Mouse (Mus musculus): ENCODE data around the gene Kif3b. TPM values are rescaled to one million over a fixed set of nuclear protein-coding genes. Genes with fewer than 3 reads are reported as not detected.

Gene Kif3b
- polyA plus RNA-seq (2015; fragmentation: Nextera tagmentation; extraction: Ambion mirVana), result 1.9 and 2.1 TPM in 2 replicates

GRCm38 (mm10) chr2:153290938-153291928 is at the start of gene Kif3b:
TSS of gene Kif3b (plus strand) at chr2:153291413.
- peak within 1 kb of the TSS; percentile 92 for H3K4me2 ChIP-seq (ENCODE audit: low read depth, low read length)
- no peaks in the 10 kb centered on the region for H3K27me3 ChIP-seq (ENCODE audit: control insufficient read depth, insufficient read depth, low read depth, low read length)
- peak within 1 kb of the TSS; percentile 84 for H3K4me3 ChIP-seq (ENCODE audit: low read depth, low read length)
- H3K36me3 ChIP-seq (ENCODE audit: control insufficient read depth, insufficient read depth), result no peaks in the 10 kb centered on the region
- no peak within 1 kb of the TSS; the same call in 1 of the 2 replicates for H3K27ac ChIP-seq (ENCODE audit: low read length)
- ATAC-seq (ENCODE audit: low read depth), result peak; percentile 86
- peak within 1 kb of the TSS; percentile 81 for H3K9ac ChIP-seq (ENCODE audit: low read depth, low read length)
- peaks cover 16% of the 10 kb centered on the region for H3K4me1 ChIP-seq (ENCODE audit: control insufficient read depth, low read depth, low read length)
- no peaks in the 10 kb centered on the region for H3K9me3 ChIP-seq (replicated peaks; ENCODE audit: control insufficient read depth, low read length)
- under 1% methylated on average over 63 of the region's 63 CpGs for WGBS (ENCODE audit: insufficient replicate concordance)

GRCm38 (mm10) chr2:153242156-153242555 is 49.1 kb upstream of the Kif3b start:
- Histone ChIP-seq H3K4me3 (ENCODE audit: low read depth, low read length) (peak overlapping the region; percentile 88), H3K36me3 (ENCODE audit: control insufficient read depth, insufficient read depth) (peaks cover 8% of the 10 kb centered on the region; the same call in 1 of the 2 replicates), H3K4me2 (ENCODE audit: low read depth, low read length) (peak overlapping the region; percentile 85), H3K4me1 (ENCODE audit: control insufficient read depth, low read depth, low read length) (peaks cover 33% of the 10 kb centered on the region), H3K27me3 (ENCODE audit: control insufficient read depth, insufficient read depth, low read depth, low read length) (no peaks in the 10 kb centered on the region), H3K9ac (ENCODE audit: low read depth, low read length) (peak overlapping the region; percentile 88), H3K27ac (ENCODE audit: low read length) (peak overlapping the region; percentile 90), H3K9me3 (replicated peaks; ENCODE audit: control insufficient read depth, low read length) (no peaks in the 10 kb centered on the region)
- WGBS (ENCODE audit: insufficient replicate concordance), result 47% methylated on average over 6 of the region's 6 CpGs
- no peak for ATAC-seq (ENCODE audit: low read depth)

- Histone ChIP-seq H3K4me1 (ENCODE audit: control insufficient read depth, low read depth, low read length) (no peaks in the 10 kb centered on the region), H3K27ac (ENCODE audit: low read length) (no peak overlapping the region), H3K9me3 (replicated peaks; ENCODE audit: control insufficient read depth, low read length) (no peaks in the 10 kb centered on the region), H3K4me3 (ENCODE audit: low read depth, low read length) (no peak overlapping the region), H3K36me3 (ENCODE audit: control insufficient read depth, insufficient read depth) (peaks cover 11% of the 10 kb centered on the region), H3K4me2 (ENCODE audit: low read depth, low read length) (no peak overlapping the region), H3K9ac (ENCODE audit: low read depth, low read length) (no peak overlapping the region), H3K27me3 (ENCODE audit: control insufficient read depth, insufficient read depth, low read depth, low read length) (no peaks in the 10 kb centered on the region)
- 70% methylated on average over 5 of the region's 5 CpGs for WGBS (ENCODE audit: insufficient replicate concordance)
- no peak for ATAC-seq (ENCODE audit: low read depth)
Observed at GRCm38 (mm10) chr2:153249751-153250150, 41.5 kb upstream of the Kif3b start.

GRCm38 (mm10) chr2:153256604-153257003 is 34.6 kb upstream of the Kif3b start:
- Histone ChIP-seq H3K27ac (ENCODE audit: low read length) (no peak overlapping the region), H3K36me3 (ENCODE audit: control insufficient read depth, insufficient read depth) (peaks cover 9% of the 10 kb centered on the region), H3K27me3 (ENCODE audit: control insufficient read depth, insufficient read depth, low read depth, low read length) (no peaks in the 10 kb centered on the region), H3K4me1 (ENCODE audit: control insufficient read depth, low read depth, low read length) (peaks cover 25% of the 10 kb centered on the region), H3K4me3 (ENCODE audit: low read depth, low read length) (no peak overlapping the region), H3K4me2 (ENCODE audit: low read depth, low read length) (no peak overlapping the region), H3K9ac (ENCODE audit: low read depth, low read length) (no peak overlapping the region), H3K9me3 (replicated peaks; ENCODE audit: control insufficient read depth, low read length) (no peaks in the 10 kb centered on the region)
- ATAC-seq (ENCODE audit: low read depth), result no peak
- WGBS (ENCODE audit: insufficient replicate concordance), result 80% methylated on average over 2 of the region's 2 CpGs

GRCm38 (mm10) chr2:153259030-153259863 is 32.0 kb upstream of the Kif3b start:
- Histone ChIP-seq H3K9me3 (replicated peaks; ENCODE audit: control insufficient read depth, low read length) (no peaks in the 10 kb centered on the region), H3K4me2 (ENCODE audit: low read depth, low read length) (0 out of 2 replicates have a peak overlapping the region, but pooled peaks have one; percentile 15), H3K27ac (ENCODE audit: low read length) (peak overlapping the region; percentile 48), H3K9ac (ENCODE audit: low read depth, low read length) (no peak overlapping the region), H3K27me3 (ENCODE audit: control insufficient read depth, insufficient read depth, low read depth, low read length) (no peaks in the 10 kb centered on the region), H3K36me3 (ENCODE audit: control insufficient read depth, insufficient read depth) (peaks cover 13% of the 10 kb centered on the region), H3K4me3 (ENCODE audit: low read depth, low read length) (no peak overlapping the region), H3K4me1 (ENCODE audit: control insufficient read depth, low read depth, low read length) (peaks cover 29% of the 10 kb centered on the region)
- WGBS (ENCODE audit: insufficient replicate concordance), result 30% methylated on average over 12 of the region's 12 CpGs
- ATAC-seq (ENCODE audit: low read depth), result no peak

GRCm38 (mm10) chr2:153259864-153260674 is 31.1 kb upstream of the Kif3b start:
- Histone ChIP-seq H3K27me3 (ENCODE audit: control insufficient read depth, insufficient read depth, low read depth, low read length) (no peaks in the 10 kb centered on the region), H3K27ac (ENCODE audit: low read length) (peak overlapping the region; percentile 48), H3K9ac (ENCODE audit: low read depth, low read length) (no peak overlapping the region), H3K9me3 (replicated peaks; ENCODE audit: control insufficient read depth, low read length) (no peaks in the 10 kb centered on the region), H3K4me2 (ENCODE audit: low read depth, low read length) (peak overlapping the region; percentile 15; the same call in 1 of the 2 replicates), H3K4me1 (ENCODE audit: control insufficient read depth, low read depth, low read length) (peaks cover 29% of the 10 kb centered on the region), H3K36me3 (ENCODE audit: control insufficient read depth, insufficient read depth) (peaks cover 13% of the 10 kb centered on the region), H3K4me3 (ENCODE audit: low read depth, low read length) (no peak overlapping the region)
- ATAC-seq (ENCODE audit: low read depth), result peak; percentile 90
- 10% methylated on average over 3 of the region's 3 CpGs for WGBS (ENCODE audit: insufficient replicate concordance)

- ATAC-seq (ENCODE audit: low read depth), result no peak
- H3K4me3 ChIP-seq (ENCODE audit: low read depth, low read length), result no peak overlapping the region
- peaks cover 29% of the 10 kb centered on the region for H3K4me1 ChIP-seq (ENCODE audit: control insufficient read depth, low read depth, low read length)
- peaks cover 21% of the 10 kb centered on the region for H3K36me3 ChIP-seq (ENCODE audit: control insufficient read depth, insufficient read depth)
- no peak overlapping the region for H3K9ac ChIP-seq (ENCODE audit: low read depth, low read length)
- no peaks in the 10 kb centered on the region for H3K9me3 ChIP-seq (replicated peaks; ENCODE audit: control insufficient read depth, low read length)
- 79% methylated on average over 7 of the region's 7 CpGs for WGBS (ENCODE audit: insufficient replicate concordance)
- H3K27me3 ChIP-seq (ENCODE audit: control insufficient read depth, insufficient read depth, low read depth, low read length), result no peaks in the 10 kb centered on the region
- H3K27ac ChIP-seq (ENCODE audit: low read length), result no peak overlapping the region
- H3K4me2 ChIP-seq (ENCODE audit: low read depth, low read length), result no peak overlapping the region
Observed at GRCm38 (mm10) chr2:153263053-153263452, 28.2 kb upstream of the Kif3b start.

- Histone ChIP-seq H3K4me1 (ENCODE audit: control insufficient read depth, low read depth, low read length) (peaks cover 15% of the 10 kb centered on the region), H3K4me2 (ENCODE audit: low read depth, low read length) (no peak overlapping the region), H3K4me3 (ENCODE audit: low read depth, low read length) (no peak overlapping the region), H3K36me3 (ENCODE audit: control insufficient read depth, insufficient read depth) (peaks cover 15% of the 10 kb centered on the region), H3K9ac (ENCODE audit: low read depth, low read length) (no peak overlapping the region), H3K27ac (ENCODE audit: low read length) (no peak overlapping the region), H3K27me3 (ENCODE audit: control insufficient read depth, insufficient read depth, low read depth, low read length) (no peaks in the 10 kb centered on the region), H3K9me3 (replicated peaks; ENCODE audit: control insufficient read depth, low read length) (no peaks in the 10 kb centered on the region)
- 62% methylated on average over 2 of the region's 2 CpGs for WGBS (ENCODE audit: insufficient replicate concordance)
- no peak for ATAC-seq (ENCODE audit: low read depth)
Observed at GRCm38 (mm10) chr2:153267331-153267730, 23.9 kb upstream of the Kif3b start.

Data from liver, embryonic 16.5 days (tissue).